10 mouse cellular contexts compared by ENCODE assay signal in the genomic region with DNA sequence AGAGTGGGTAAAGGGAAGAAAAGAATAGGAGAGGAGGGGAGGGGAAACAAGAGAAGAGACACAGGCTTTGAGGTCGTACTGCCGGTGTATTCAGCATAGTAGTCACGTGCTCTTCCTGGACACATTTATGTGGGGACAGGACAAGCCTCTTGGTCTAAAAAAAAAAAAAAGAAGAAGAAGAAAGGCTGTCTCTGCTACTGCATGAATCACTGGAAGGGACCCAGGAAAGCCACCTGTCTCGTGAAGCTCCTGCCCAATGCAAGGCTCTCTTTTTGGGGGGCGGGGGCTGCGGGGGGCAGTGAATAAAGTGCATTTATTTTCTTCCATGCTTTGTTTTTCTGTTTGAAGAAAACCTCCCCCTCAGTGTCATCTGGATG.
DNase-seq lines count a peak whose midpoint lies in the region; ATAC-seq and TF ChIP-seq lines count a peak whose summit lies in the region.
"Had no signal": no experiment of that assay in that cellular context is flagged by ENCODE, and none has a peak within 500 bp of the region (broad histone marks: within the 10 kb centered on the region; RNA-seq: fewer than 3 reads in every experiment).

No protein-coding gene starts in this region.

- WGBS in embryonic facial prominence, embryonic 13.5 days = 57% methylated on average over 6 of the region's 6 CpGs
- WGBS in hindbrain, embryonic 14.5 days = 13% methylated on average over 6 of the region's 6 CpGs
- whole genome bisulfite sequencing in neural tube, embryonic 13.5 days = 20% methylated on average over 6 of the region's 6 CpGs

- no peaks in the 10 kb centered on the region for H3K36me3 ChIP-seq in embryonic facial prominence, embryonic 13.5 days
- no peaks in the 10 kb centered on the region for H3K36me3 ChIP-seq in hindbrain, embryonic 14.5 days (replicated peaks; ENCODE audit: control insufficient read depth, insufficient read depth)
- H3K36me3 ChIP-seq in neural tube, embryonic 13.5 days = no peaks in the 10 kb centered on the region

- DNase-seq in left cerebral cortex, adult 2 months (ENCODE audit: extremely low spot score in 1 of 2, low spot score in 2 of 2) = no peak
- no peak for DNase-seq in left cerebral cortex, adult 8-10 months (ENCODE audit: low spot score in 2 of 2)
- no peak for DNase-seq in hindbrain, embryonic 14.5 days (ENCODE audit: low spot score)
- DNase-seq in gastrocnemius, postnatal 10 days = no peak
- no peak for DNase-seq in gastrocnemius, adult 2 months
- DNase-seq: heart, postnatal 36 days had no signal

- H3K9ac ChIP-seq in embryonic facial prominence, embryonic 13.5 days = no peak overlapping the region
- H3K9ac ChIP-seq in hindbrain, embryonic 14.5 days = peak overlapping the region; percentile 50
- H3K9ac ChIP-seq in neural tube, embryonic 13.5 days = peak overlapping the region; percentile 66

- H3K27me3 ChIP-seq in embryonic facial prominence, embryonic 13.5 days = peaks cover 48% of the 10 kb centered on the region
- H3K27me3 ChIP-seq in hindbrain, embryonic 14.5 days (ENCODE audit: control insufficient read depth, insufficient read depth, low read length) = no peaks in the 10 kb centered on the region
- H3K27me3 ChIP-seq in neural tube, embryonic 13.5 days = no peaks in the 10 kb centered on the region

- intact Hi-C loops in left cerebral cortex, adult 2 months (cut with DNase I) = loop anchor here (2.0 to 10.0 kb wide), 3 partner anchors 162 to 634 kb away; a partner anchor contains a TSS
- intact Hi-C loops in gastrocnemius, adult 2 months (cut with DNase I) = loop anchor here (2.0 kb wide), 1 partner anchor 370 kb away; no protein-coding TSS in a partner anchor

- 0 out of 2 replicates have a peak, but pooled peaks cover 5% of the 10 kb centered on the region for H3K4me1 ChIP-seq in embryonic facial prominence, embryonic 13.5 days
- peaks cover 21% of the 10 kb centered on the region for H3K4me1 ChIP-seq in hindbrain, embryonic 14.5 days (replicated peaks; ENCODE audit: control insufficient read depth, insufficient read depth, low read length)
- peaks cover 30% of the 10 kb centered on the region for H3K4me1 ChIP-seq in neural tube, embryonic 13.5 days (replicated peaks)

- no peak for ATAC-seq in embryonic facial prominence, embryonic 13.5 days (ENCODE audit: insufficient number of reproducible peaks, insufficient read depth, low FRiP score, low TSS enrichment, low read depth)
- ATAC-seq in hindbrain, embryonic 14.5 days (ENCODE audit: low FRiP score) = peak; percentile 23
- ATAC-seq in neural tube, embryonic 13.5 days (ENCODE audit: low read depth) = peak; percentile 30
- no peak for ATAC-seq in megakaryocyte progenitor cell, adult 5-6 weeks (replicated peaks; ENCODE audit: poor library complexity)

- no peak for TF ChIP-seq CTCF in left cerebral cortex, adult 2 months (IDR thresholded peaks at IDR 0.05)
- no peak for TF ChIP-seq CTCF in gastrocnemius, adult 2 months (IDR thresholded peaks at IDR 0.05)

- H3K9me3 ChIP-seq in embryonic facial prominence, embryonic 13.5 days = no peaks in the 10 kb centered on the region
- H3K9me3 ChIP-seq in hindbrain, embryonic 14.5 days (ENCODE audit: control insufficient read depth, low read length) = no peaks in the 10 kb centered on the region
- no peaks in the 10 kb centered on the region for H3K9me3 ChIP-seq in neural tube, embryonic 13.5 days

- peak overlapping the region; percentile 31; the same call in 1 of the 2 replicates for H3K4me3 ChIP-seq in left cerebral cortex, adult 2 months
- H3K4me3 ChIP-seq in embryonic facial prominence, embryonic 13.5 days = 0 out of 2 replicates have a peak overlapping the region, but pooled peaks have one; percentile 6
- peak overlapping the region; percentile 14 for H3K4me3 ChIP-seq in hindbrain, embryonic 14.5 days (replicated peaks; ENCODE audit: low read length)
- H3K4me3 ChIP-seq in neural tube, embryonic 13.5 days = peak overlapping the region; percentile 32
- no peak overlapping the region for H3K4me3 ChIP-seq in gastrocnemius, adult 2 months

- H3K4me2 ChIP-seq in embryonic facial prominence, embryonic 13.5 days = peak overlapping the region; percentile 38
- peak overlapping the region; percentile 52 for H3K4me2 ChIP-seq in hindbrain, embryonic 14.5 days (replicated peaks)
- H3K4me2 ChIP-seq in neural tube, embryonic 13.5 days = peak overlapping the region; percentile 60

- no peak overlapping the region for H3K27ac ChIP-seq in left cerebral cortex, adult 2 months
- H3K27ac ChIP-seq in embryonic facial prominence, embryonic 13.5 days = no peak overlapping the region
- peak overlapping the region; percentile 77 for H3K27ac ChIP-seq in hindbrain, embryonic 14.5 days
- peak overlapping the region; percentile 86 for H3K27ac ChIP-seq in neural tube, embryonic 13.5 days (replicated peaks)
- H3K27ac ChIP-seq in gastrocnemius, adult 2 months = no peak overlapping the region
- H3K27ac ChIP-seq: macrophage had no signal

Comparison
In these comparisons a context has a peak if more than half of its experiments do, and no peak if none do; other contexts are left out.
1. H3K27ac ChIP-seq: peak in hindbrain, embryonic 14.5 days (single experiment) and neural tube, embryonic 13.5 days (single experiment); none in left cerebral cortex, adult 2 months (single experiment), embryonic facial prominence, embryonic 13.5 days (single experiment) and gastrocnemius, adult 2 months (single experiment).
2. ATAC-seq: peak in hindbrain, embryonic 14.5 days (single experiment) and neural tube, embryonic 13.5 days (single experiment); none in embryonic facial prominence, embryonic 13.5 days (single experiment) and megakaryocyte progenitor cell, adult 5-6 weeks (single experiment).
3. Peak in every context shown above with its lines, with median percentiles within 50 percentile points of each other: H3K4me2 ChIP-seq.